Mouse (Mus musculus): Measurements from ENCODE around the gene Plscr1.

DNA sequence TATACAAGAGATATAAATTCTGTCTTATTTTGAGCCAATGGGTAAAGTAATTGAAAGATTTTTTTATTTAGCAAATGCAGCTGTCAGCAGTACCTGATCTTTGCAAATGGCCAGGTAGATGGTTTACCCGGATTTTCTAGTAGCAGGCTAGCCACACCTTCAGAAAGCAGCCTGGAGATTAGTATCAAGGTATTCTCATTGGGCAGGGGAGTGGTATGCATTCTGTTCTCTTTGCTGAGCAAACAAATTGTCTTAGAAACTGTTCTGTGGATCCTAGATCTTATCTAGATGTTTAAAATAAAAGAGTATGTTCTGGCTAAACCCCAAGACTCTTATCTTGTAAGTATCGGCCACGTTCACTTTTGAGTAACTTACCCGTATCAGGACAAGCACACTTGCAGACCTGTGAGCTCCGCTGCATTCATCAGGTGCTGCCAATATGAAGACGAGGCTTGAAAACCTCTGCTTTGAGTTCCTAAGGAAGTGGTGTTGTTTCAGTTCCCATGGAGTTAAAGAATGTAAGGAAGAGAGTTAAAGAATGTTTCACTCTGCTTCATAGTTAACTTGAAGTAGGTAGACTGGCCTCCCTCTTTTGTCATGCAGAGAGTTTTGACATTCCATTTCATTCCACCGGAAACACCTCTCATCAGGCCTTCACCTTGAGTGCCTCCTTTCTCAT, 11.1 kb downstream of the Plscr1 start:
- TF ChIP-seq POLR2A (IDR thresholded peaks at IDR 0.05; ENCODE audit: borderline replicate concordance, extremely low read depth, low read depth, low read length) (no peak), CTCF (IDR thresholded peaks at IDR 0.05; ENCODE audit: insufficient read depth, low read length) (no peak)
